Mouse (Mus musculus): ENCODE data around the gene Atp6v0e.

GRCm38 (mm10) chr17:26614286-26614685, 48.7 kb upstream of the Atp6v0e start:
- TF ChIP-seq GATA1 (IDR thresholded peaks at IDR 0.05; ENCODE audit: low read length) (no peak), TAL1 (IDR thresholded peaks at IDR 0.05; ENCODE audit: low read length) (no peak)

Data from erythroblast, embryonic 14.5 days (primary cell).